Mouse (Mus musculus) thymus, adult 2 months (tissue): ENCODE results near the gene Adpgk. TPM values are rescaled to one million over a fixed set of nuclear protein-coding genes. Genes with fewer than 3 reads are reported as not detected.

ENCODE experiments used
- DNase-seq: peaks from one replicate; pipeline ENCODE4 v3.0.0; 2021
- H3K27ac ChIP-seq: fragments of 200-500 bp; 2 replicates; pipeline ENCODE4 v1.5.1; 2012; ENCODE audit warnings: low read length, control low read depth; ENCODE audit not compliant: control insufficient read depth, insufficient read depth
- H3K27me3 ChIP-seq: fragments of 200-500 bp; 2 replicates; pipeline ENCODE4 v1.6.1; 2012; ENCODE audit warnings: mild to moderate bottlenecking, low read length, moderate library complexity, mixed read lengths; ENCODE audit not compliant: control insufficient read depth, insufficient read depth
- H3K36me3 ChIP-seq: fragments of 200-500 bp; 2 replicates; pipeline ENCODE4 v1.6.1; 2012; ENCODE audit warnings: mild to moderate bottlenecking, low read length, moderate library complexity; ENCODE audit not compliant: control insufficient read depth, insufficient read depth
- H3K4me1 ChIP-seq: fragments of 200-500 bp; replicated peaks from 2 replicates; pipeline ENCODE4 v1.6.1; 2012; ENCODE audit warnings: low read length; ENCODE audit not compliant: control insufficient read depth, insufficient read depth
- H3K4me3 ChIP-seq: fragments of 200-500 bp; 2 replicates; pipeline ENCODE4 v1.5.1; 2012; ENCODE audit warnings: mild to moderate bottlenecking, low read length, control low read depth, moderate library complexity; ENCODE audit not compliant: control insufficient read depth, insufficient read depth
- CTCF ChIP-seq: fragments of 200-500 bp; IDR thresholded peaks from 2 replicates; pipeline ENCODE4 v1.5.1; 2012; ENCODE audit warnings: mild to moderate bottlenecking, control low read depth, low read length, moderate library complexity, borderline replicate concordance; ENCODE audit not compliant: control insufficient read depth, poor library complexity, insufficient read depth; ENCODE audit errors: extremely low read depth
- POLR2A ChIP-seq: fragments of 200-500 bp; IDR thresholded peaks from 2 replicates; pipeline ENCODE4 v1.6.1; 2012; ENCODE audit warnings: mild to moderate bottlenecking, low read length, control low read depth, moderate library complexity; ENCODE audit not compliant: control insufficient read depth, poor library complexity, insufficient read depth; ENCODE audit errors: extremely low read depth
- WGBS: fragments of 180-500 bp; shearing (Covaris S2); methylation state at CpG from one replicate; pipeline ENCODE4 v1.1.7; 2018; 5-methylcytosine and 5-hydroxymethylcytosine counted together
- polyA plus RNA-seq: library from polyadenylated mRNA; depleted of rRNA; stranded (reverse); fragments of >200 nt; gene quantifications from 2 replicates; pipeline ENCODE4 v1.2.3, GENCODE M21; 2012

The Adpgk gene
- polyA plus RNA-seq, 1 experiment = 20.2 TPM

GRCm38 (mm10) chr9:59296419-59296818 is 5.1 kb downstream of the Adpgk start:
- TF ChIP-seq CTCF = no peak
- no peak for TF ChIP-seq POLR2A
- Histone ChIP-seq H3K36me3 (peaks cover 12% of the 10 kb centered on the region; the same call in 1 of the 2 replicates), H3K4me1 (no peaks in the 10 kb centered on the region; the same call in 1 of the 2 replicates), H3K4me3 (no peak overlapping the region), H3K27ac (no peak overlapping the region), H3K27me3 (no peaks in the 10 kb centered on the region)
- DNase-seq = no peak
- WGBS = 85% methylated on average over 2 of the region's 2 CpGs

GRCm38 (mm10) chr9:59307890-59308289 is 16.5 kb downstream of the Adpgk start:
- no peak for TF ChIP-seq CTCF
- TF ChIP-seq POLR2A = no peak
- no peaks in the 10 kb centered on the region for H3K27me3 ChIP-seq
- peaks cover 18% of the 10 kb centered on the region; the same call in 1 of the 2 replicates for H3K36me3 ChIP-seq
- DNase-seq = no peak
- 87% methylated on average over 2 of the region's 2 CpGs for WGBS
- H3K4me3 ChIP-seq = no peak overlapping the region
- H3K4me1 ChIP-seq = no peaks in the 10 kb centered on the region
- no peak overlapping the region for H3K27ac ChIP-seq

GRCm38 (mm10) chr9:59310582-59311283 is 19.4 kb downstream of the Adpgk start:
- 96% methylated on average over 8 of the region's 8 CpGs for WGBS
- Histone ChIP-seq H3K4me3 (no peak overlapping the region), H3K27ac (no peak overlapping the region), H3K36me3 (peaks cover 19% of the 10 kb centered on the region; the same call in 1 of the 2 replicates), H3K27me3 (no peaks in the 10 kb centered on the region), H3K4me1 (no peaks in the 10 kb centered on the region)
- no peak for TF ChIP-seq CTCF
- no peak for TF ChIP-seq POLR2A
- DNase-seq = no peak

GRCm38 (mm10) chr9:59311284-59311670 is 19.9 kb downstream of the Adpgk start:
- H3K27me3 ChIP-seq = no peaks in the 10 kb centered on the region
- no peaks in the 10 kb centered on the region for H3K4me1 ChIP-seq
- peaks cover 21% of the 10 kb centered on the region; the same call in 1 of the 2 replicates for H3K36me3 ChIP-seq
- TF ChIP-seq CTCF (no peak), POLR2A (no peak)
- 85% methylated on average over 3 of the region's 3 CpGs for WGBS
- H3K4me3 ChIP-seq = no peak overlapping the region
- H3K27ac ChIP-seq = no peak overlapping the region
- no peak for DNase-seq

- no peak overlapping the region for H3K4me3 ChIP-seq
- no peaks in the 10 kb centered on the region for H3K4me1 ChIP-seq
- WGBS = 87% methylated on average over 3 of the region's 3 CpGs
- no peaks in the 10 kb centered on the region for H3K27me3 ChIP-seq
- TF ChIP-seq CTCF = no peak
- TF ChIP-seq POLR2A = no peak
- H3K27ac ChIP-seq = no peak overlapping the region
- H3K36me3 ChIP-seq = peaks cover 16% of the 10 kb centered on the region; the same call in 1 of the 2 replicates
- no peak for DNase-seq
Measured at GRCm38 (mm10) chr9:59316206-59316605, 24.8 kb downstream of the Adpgk start.

GRCm38 (mm10) chr9:59324351-59324750 is 33.0 kb downstream of the Adpgk start:
- Histone ChIP-seq H3K4me1 (no peaks in the 10 kb centered on the region), H3K36me3 (peaks cover 17% of the 10 kb centered on the region), H3K27ac (no peak overlapping the region), H3K27me3 (no peaks in the 10 kb centered on the region), H3K4me3 (no peak overlapping the region)
- no peak for DNase-seq
- no peak for TF ChIP-seq CTCF
- no peak for TF ChIP-seq POLR2A
